Mouse (Mus musculus) lung, postnatal 0 days (tissue): ENCODE results near the gene Ggta1. TPM values are rescaled to one million over a fixed set of nuclear protein-coding genes. Genes with fewer than 3 reads are reported as not detected.

Experiments
- ATAC-seq: fragments of 200-750 bp; cut with Nextera tagmentation; 2 replicates; pipeline ENCODE4 v1.8.0; 2017; ENCODE audit warnings: moderate library complexity
- DNase-seq: peaks from one replicate; pipeline ENCODE4 v3.0.0-alpha.2; 2016; ENCODE audit warnings: low spot score
- H3K27ac ChIP-seq: fragments of 300-500 bp; sonication (generic); 2 replicates; pipeline ENCODE4 v1.5.1; 2014; ENCODE audit warnings: antibody characterized with exemption, mild to moderate bottlenecking, low read length, mixed read lengths
- H3K27me3 ChIP-seq: fragments of 300-500 bp; sonication (generic); replicated peaks from 2 replicates; pipeline ENCODE4 v1.6.1; 2014; ENCODE audit warnings: low read length, mixed read lengths; ENCODE audit not compliant: insufficient read depth
- H3K36me3 ChIP-seq: fragments of 300-500 bp; sonication (generic); 2 replicates; pipeline ENCODE4 v1.6.1; 2014; ENCODE audit warnings: low read length, mixed read lengths; ENCODE audit not compliant: insufficient read depth
- H3K4me1 ChIP-seq: fragments of 300-500 bp; sonication (generic); 2 replicates; pipeline ENCODE4 v1.6.1; 2014; ENCODE audit warnings: antibody characterized with exemption, low read depth, low read length, mixed read lengths; ENCODE audit not compliant: insufficient read depth
- H3K4me2 ChIP-seq: fragments of 300-500 bp; sonication (generic); replicated peaks from 2 replicates; pipeline ENCODE4 v1.6.1; 2014; ENCODE audit warnings: low read depth, mild to moderate bottlenecking, low read length, moderate library complexity, mixed read lengths
- H3K4me3 ChIP-seq: fragments of 300-500 bp; sonication (generic); 2 replicates; pipeline ENCODE4 v1.5.1; 2014; ENCODE audit warnings: low read depth, low read length
- H3K9ac ChIP-seq: fragments of 300-500 bp; sonication (generic); replicated peaks from 2 replicates; pipeline ENCODE4 v1.6.1; 2014; ENCODE audit warnings: low read depth, mild to moderate bottlenecking
- H3K9me3 ChIP-seq: fragments of 300-500 bp; sonication (generic); 2 replicates; pipeline ENCODE4 v1.6.1; 2016; ENCODE audit warnings: low read length, mixed read lengths
- CTCF ChIP-seq: IDR thresholded peaks from 2 replicates; pipeline ENCODE4 v1.5.1; 2016; ENCODE audit warnings: antibody characterized with exemption, mild to moderate bottlenecking
- EP300 ChIP-seq: IDR thresholded peaks from 2 replicates; pipeline ENCODE4 v1.6.1; 2016; ENCODE audit warnings: antibody characterized with exemption, mild to moderate bottlenecking, control low read depth
- WGBS: fragments of 180-500 bp; shearing (Covaris S2); extraction: QIAGEN DNeasy Blood & Tissue Kit; methylation state at CpG from one replicate; pipeline ENCODE4 v1.1.7; 2014; 5-methylcytosine and 5-hydroxymethylcytosine counted together
- polyA plus RNA-seq: library from polyadenylated mRNA; unstranded; fragments of >200 nt; fragmentation: Nextera tagmentation; extraction: Ambion mirVana; gene quantifications from 2 replicates; pipeline ENCODE4 v1.2.1, GENCODE M21; 2015

The Ggta1 gene
- polyA plus RNA-seq, 1 experiment from 2014 or later, result 21.8 TPM

GRCm38 (mm10) chr2:35463372-35464088 is 499 bp upstream of the Ggta1 start:
- no peak overlapping the region for H3K4me3 ChIP-seq
- WGBS, result 16% methylated on average over 19 of the region's 19 CpGs
- H3K27me3 ChIP-seq, result no peaks in the 10 kb centered on the region
- DNase-seq (peak; percentile 85), ATAC-seq (peak; percentile 80)
- peak overlapping the region; percentile 83 for H3K4me2 ChIP-seq
- H3K9ac ChIP-seq, result no peak overlapping the region
- TF ChIP-seq EP300, result no peak
- TF ChIP-seq CTCF, result no peak
- no peak overlapping the region for H3K27ac ChIP-seq
- H3K36me3 ChIP-seq, result no peaks in the 10 kb centered on the region
- no peaks in the 10 kb centered on the region; the same call in 1 of the 2 replicates for H3K4me1 ChIP-seq
- no peaks in the 10 kb centered on the region for H3K9me3 ChIP-seq

GRCm38 (mm10) chr2:35461971-35462787 is 852 bp downstream of the Ggta1 start:
- WGBS, result under 1% methylated on average over 32 of the region's 52 CpGs
- H3K4me3 ChIP-seq, result peak overlapping the region; percentile 38
- peak overlapping the region; percentile 20 for H3K9ac ChIP-seq
- H3K27me3 ChIP-seq, result no peaks in the 10 kb centered on the region
- peak; percentile 55 for ATAC-seq
- DNase-seq, result peak; percentile 62
- peak overlapping the region; percentile 71 for H3K27ac ChIP-seq
- H3K36me3 ChIP-seq, result no peaks in the 10 kb centered on the region
- TF ChIP-seq CTCF (no peak), EP300 (no peak)
- H3K9me3 ChIP-seq, result no peaks in the 10 kb centered on the region
- peak overlapping the region; percentile 83 for H3K4me2 ChIP-seq
- no peaks in the 10 kb centered on the region; the same call in 1 of the 2 replicates for H3K4me1 ChIP-seq

GRCm38 (mm10) chr2:35461131-35461947 is 1.7 kb downstream of the Ggta1 start:
- peak overlapping the region; percentile 41 for H3K9ac ChIP-seq
- TF ChIP-seq CTCF (no peak), EP300 (no peak)
- H3K4me3 ChIP-seq, result peak overlapping the region; percentile 38
- H3K9me3 ChIP-seq, result no peaks in the 10 kb centered on the region
- H3K4me1 ChIP-seq, result no peaks in the 10 kb centered on the region; the same call in 1 of the 2 replicates
- ATAC-seq, result peak; percentile 50
- H3K27me3 ChIP-seq, result no peaks in the 10 kb centered on the region
- DNase-seq, result peak; percentile 72
- H3K36me3 ChIP-seq, result no peaks in the 10 kb centered on the region
- peak overlapping the region; percentile 71 for H3K27ac ChIP-seq
- 3% methylated on average over 19 of the region's 20 CpGs for WGBS
- H3K4me2 ChIP-seq, result peak overlapping the region; percentile 83

- Histone ChIP-seq H3K9ac (peak overlapping the region; percentile 41), H3K27me3 (no peaks in the 10 kb centered on the region), H3K27ac (peak overlapping the region; percentile 21), H3K4me3 (peak overlapping the region; percentile 38), H3K4me1 (no peaks in the 10 kb centered on the region; the same call in 1 of the 2 replicates), H3K9me3 (no peaks in the 10 kb centered on the region), H3K36me3 (no peaks in the 10 kb centered on the region), H3K4me2 (peak overlapping the region; percentile 83)
- TF ChIP-seq EP300 (no peak), CTCF (no peak)
- ATAC-seq (no peak), DNase-seq (no peak)
- WGBS, result 29% methylated on average over 6 of the region's 6 CpGs
These were observed 2.6 kb downstream of the Ggta1 start for GRCm38 (mm10) chr2:35460378-35460880.

GRCm38 (mm10) chr2:35459316-35459715 is 3.7 kb downstream of the Ggta1 start:
- Histone ChIP-seq H3K36me3 (no peaks in the 10 kb centered on the region), H3K9me3 (no peaks in the 10 kb centered on the region), H3K4me2 (no peak overlapping the region), H3K4me3 (no peak overlapping the region), H3K4me1 (no peaks in the 10 kb centered on the region; the same call in 1 of the 2 replicates), H3K27me3 (no peaks in the 10 kb centered on the region), H3K27ac (no peak overlapping the region), H3K9ac (no peak overlapping the region)
- ATAC-seq, result no peak
- TF ChIP-seq EP300, result no peak
- no peak for TF ChIP-seq CTCF
- no peak for DNase-seq
